Mouse (Mus musculus) B cell, adult 2 months (primary cell): Measurements from ENCODE around the gene 9530002B09Rik.

Source experiments
- DNase-seq, 2 experiments: peaks; one replicate each; pipeline ENCODE4 v3.0.0; 2022

Gene 9530002B09Rik

DNA sequence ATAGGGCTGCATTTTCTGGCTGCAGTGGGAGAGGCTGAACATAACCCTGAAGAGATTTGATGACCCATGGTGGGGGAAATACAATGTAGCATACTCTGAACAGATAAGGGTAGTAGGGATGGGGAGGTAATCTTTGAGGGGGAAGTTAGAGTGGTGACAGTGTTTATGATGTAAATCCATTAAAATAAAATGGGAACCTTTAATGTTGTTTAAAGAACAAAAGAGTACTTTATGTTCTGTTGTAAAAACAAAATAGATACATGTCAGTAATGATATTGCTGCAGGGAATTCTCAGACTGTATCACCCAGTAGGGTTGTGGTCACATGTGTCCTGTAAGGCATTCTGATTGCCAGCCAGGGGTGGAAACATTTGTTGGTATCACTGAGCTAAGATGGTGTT, at the start of gene 9530002B09Rik:
Gene 9530002B09Rik (plus strand): TSS at position 301 of the 400 bp plus-strand sequence.
- DNase-seq: no peak
